ENCODE assay signal across 12 mouse cellular contexts in genomic region chr6:52234428-52235140, GRCm38 (mm10). TPM values are rescaled to one million over a fixed set of nuclear protein-coding genes. Genes with fewer than 3 reads are reported as not detected.
A peak's percentile ranks its signal among the peaks of the same experiment; 100 is the strongest.
DNase-seq lines count a peak whose midpoint lies in the region; ATAC-seq and TF ChIP-seq lines count a peak whose summit lies in the region.
"Had no signal": no experiment of that assay in that cellular context is flagged by ENCODE, and none has a peak within 500 bp of the region (broad histone marks: within the 10 kb centered on the region; RNA-seq: fewer than 3 reads in every experiment).

No protein-coding gene starts in this region.

- no peak for TF ChIP-seq CTCF in gastrocnemius, adult 2 months (IDR thresholded peaks at IDR 0.05)
- TF ChIP-seq CTCF in E14TG2a.4 (conservative IDR thresholded peaks at IDR 0.05; ENCODE audit: low read length) = no peak

- intact Hi-C loops in gastrocnemius, adult 2 months (cut with DNase I) = no loop called here

- peak; percentile 78 for DNase-seq in gastrocnemius, adult 2 months
- no peak for DNase-seq in gastrocnemius, adult 18-20 months (ENCODE audit: low spot score)
- DNase-seq in gastrocnemius, postnatal 4 days (ENCODE audit: low spot score in 2 of 2) = peak; percentile 58 to 74
- no peak for DNase-seq in embryo, embryonic 10.5 days (ENCODE audit: low spot score)
- DNase-seq in layer of hippocampus, adult 9-11 months = no peak
- DNase-seq: adrenal gland, adult 8-10 months had no signal

- H3K27me3 ChIP-seq in E14TG2a.4 (ENCODE audit: insufficient read depth, low read length) = peaks cover 96% of the 10 kb centered on the region
- peaks cover 3% of the 10 kb centered on the region; the same call in 1 of the 2 replicates for H3K27me3 ChIP-seq in limb, embryonic 12.5 days
- H3K27me3 ChIP-seq in midbrain, embryonic 16.5 days (ENCODE audit: control insufficient read depth, insufficient read depth, low read depth, low read length) = peaks cover 76% of the 10 kb centered on the region

- peak; percentile 37 for ATAC-seq in limb, embryonic 12.5 days (ENCODE audit: insufficient number of reproducible peaks, insufficient read depth, low FRiP score, low TSS enrichment, low read depth)
- no peak for ATAC-seq in midbrain, embryonic 16.5 days

- H3K9me3 ChIP-seq in E14TG2a.4 (ENCODE audit: low read length) = no peaks in the 10 kb centered on the region; the same call in 1 of the 2 replicates
- no peaks in the 10 kb centered on the region for H3K9me3 ChIP-seq in limb, embryonic 12.5 days
- no peaks in the 10 kb centered on the region for H3K9me3 ChIP-seq in midbrain, embryonic 16.5 days (replicated peaks; ENCODE audit: control insufficient read depth, low read length, poor library complexity, severe bottlenecking)

- peak overlapping the region; percentile 100 for H3K9ac ChIP-seq in limb, embryonic 12.5 days (replicated peaks)
- no peak overlapping the region for H3K9ac ChIP-seq in midbrain, embryonic 16.5 days (ENCODE audit: low read depth, low read length)

- whole genome bisulfite sequencing in limb, embryonic 12.5 days = under 1% methylated on average over 68 of the region's 68 CpGs
- under 1% methylated on average over 56 of the region's 68 CpGs for WGBS in midbrain, embryonic 16.5 days

- H3K4me2 ChIP-seq in limb, embryonic 12.5 days = peak overlapping the region; percentile 96
- H3K4me2 ChIP-seq in midbrain, embryonic 16.5 days (ENCODE audit: low read length) = no peak overlapping the region

- H3K36me3 ChIP-seq in E14TG2a.4 (ENCODE audit: insufficient read depth, low read length) = no peaks in the 10 kb centered on the region
- peaks cover 51% of the 10 kb centered on the region for H3K36me3 ChIP-seq in limb, embryonic 12.5 days
- no peaks in the 10 kb centered on the region for H3K36me3 ChIP-seq in midbrain, embryonic 16.5 days (ENCODE audit: control insufficient read depth, insufficient read depth, low read length)

- peaks cover 40% of the 10 kb centered on the region for H3K4me1 ChIP-seq in E14TG2a.4 (replicated peaks; ENCODE audit: low read depth, low read length)
- H3K4me1 ChIP-seq in limb, embryonic 12.5 days (replicated peaks) = peaks cover 24% of the 10 kb centered on the region
- H3K4me1 ChIP-seq in midbrain, embryonic 16.5 days (ENCODE audit: control insufficient read depth, insufficient read depth, low read length) = no peaks in the 10 kb centered on the region

- H3K27ac ChIP-seq in gastrocnemius, adult 2 months = peak overlapping the region; percentile 93
- peak overlapping the region; percentile 100 for H3K27ac ChIP-seq in limb, embryonic 12.5 days
- no peak overlapping the region for H3K27ac ChIP-seq in midbrain, embryonic 16.5 days (ENCODE audit: low read length)
- H3K27ac ChIP-seq: heart, adult 2 months had no signal

- H3K4me3 ChIP-seq in gastrocnemius, adult 2 months = peak overlapping the region; percentile 76
- peak overlapping the region; percentile 65 for H3K4me3 ChIP-seq in E14TG2a.4 (replicated peaks; ENCODE audit: low read length)
- H3K4me3 ChIP-seq in limb, embryonic 12.5 days (replicated peaks) = peak overlapping the region; percentile 99
- H3K4me3 ChIP-seq in midbrain, embryonic 16.5 days (ENCODE audit: low read depth, low read length) = no peak overlapping the region
- H3K4me3 ChIP-seq: heart, adult 2 months had no signal

RNA-seq across cellular contexts. Expression of gene Hoxa9, which starts 3.7 kb away (rescaled TPM):
- total RNA-seq in gastrocnemius, adult 2 months (2021) = 1 to 10 TPM; 7.5 to 8.8 TPM
- 1 to 10 TPM; 7.2 to 7.4 TPM for total RNA-seq in gastrocnemius, adult 18-20 months (2021)
- 10 to 100 TPM; 16.5 to 17.7 TPM for total RNA-seq in gastrocnemius, postnatal 4 days (2021)
- polyA plus RNA-seq in limb, embryonic 12.5 days (2016; fragmentation: Nextera tagmentation; extraction: Ambion mirVana) = 74.7 and 77.4 TPM in 2 replicates
- polyA plus RNA-seq in midbrain, embryonic 16.5 days (2015; fragmentation: Nextera tagmentation; extraction: Ambion mirVana) = not detected in 2 replicates
- total RNA-seq: heart, adult 2 months; left cerebral cortex, postnatal 25 days had no signal
- polyA plus RNA-seq: cortical plate, adult 2 months had no signal

RNA-seq across cellular contexts. Expression of gene Hoxa10, which starts 6.1 kb away (rescaled TPM):
- total RNA-seq in gastrocnemius, adult 2 months (2021) = 10 to 100 TPM; 17.4 to 17.7 TPM
- total RNA-seq in gastrocnemius, adult 18-20 months (2021) = 10 to 100 TPM; 13.7 to 15.0 TPM
- 10 to 100 TPM; 31.5 to 32.3 TPM for total RNA-seq in gastrocnemius, postnatal 4 days (2021)
- polyA plus RNA-seq in limb, embryonic 12.5 days (2016; fragmentation: Nextera tagmentation; extraction: Ambion mirVana) = 272 and 294 TPM in 2 replicates
- not detected in 2 replicates for polyA plus RNA-seq in midbrain, embryonic 16.5 days (2015; fragmentation: Nextera tagmentation; extraction: Ambion mirVana)
- total RNA-seq: heart, adult 2 months; left cerebral cortex, postnatal 25 days had no signal
- polyA plus RNA-seq: cortical plate, adult 2 months; heart, adult 2 months had no signal

RNA-seq across cellular contexts. Expression of gene Hoxa11, which starts 11.0 kb away (rescaled TPM):
- total RNA-seq in gastrocnemius, adult 2 months (2021) = 1 to 10 TPM; 1.0 to 4.3 TPM
- 1 to 10 TPM; 2.1 to 2.9 TPM for total RNA-seq in gastrocnemius, adult 18-20 months (2021)
- total RNA-seq in gastrocnemius, postnatal 4 days (2021) = 1 to 10 TPM; 6.0 to 6.6 TPM
- polyA plus RNA-seq in limb, embryonic 12.5 days (2016; fragmentation: Nextera tagmentation; extraction: Ambion mirVana) = 88.2 and 96.8 TPM in 2 replicates
- polyA plus RNA-seq in midbrain, embryonic 16.5 days (2015; fragmentation: Nextera tagmentation; extraction: Ambion mirVana) = not detected in 2 replicates
- total RNA-seq: adrenal gland, adult 8-10 months; heart, adult 2 months; left cerebral cortex, postnatal 25 days had no signal
- polyA plus RNA-seq: cortical plate, adult 2 months; heart, adult 2 months had no signal

RNA-seq across cellular contexts. Expression of gene Hoxa7, which starts 12.9 kb away (rescaled TPM):
- total RNA-seq in gastrocnemius, adult 2 months (2021) = 1 to 10 TPM; 4.7 to 5.0 TPM
- 1 to 10 TPM; 4.7 to 5.0 TPM for total RNA-seq in gastrocnemius, adult 18-20 months (2021)
- total RNA-seq in gastrocnemius, postnatal 4 days (2021) = 10 to 100 TPM; 11.2 to 12.5 TPM
- 11.7 and 13.8 TPM in 2 replicates for polyA plus RNA-seq in limb, embryonic 12.5 days (2016; fragmentation: Nextera tagmentation; extraction: Ambion mirVana)
- not detected in 2 replicates for polyA plus RNA-seq in midbrain, embryonic 16.5 days (2015; fragmentation: Nextera tagmentation; extraction: Ambion mirVana)
- total RNA-seq: left cerebral cortex, postnatal 25 days had no signal
- polyA plus RNA-seq: cortical plate, adult 2 months had no signal

RNA-seq across cellular contexts. Expression of gene Gm28308, which starts 21.4 kb away (rescaled TPM):
- under 1 TPM in 1 of 2 experiments, not detected in 1; 0.82 TPM for total RNA-seq in gastrocnemius, adult 2 months (2021)
- total RNA-seq in gastrocnemius, adult 18-20 months (2021) = under 1 TPM in 1 of 2 experiments, not detected in 1; 0.39 TPM
- under 1 TPM in 1 of 2 experiments, not detected in 1; 0.73 TPM for total RNA-seq in gastrocnemius, postnatal 4 days (2021)
- polyA plus RNA-seq in limb, embryonic 12.5 days (2016; fragmentation: Nextera tagmentation; extraction: Ambion mirVana) = 2.1 TPM in 1 of 2 replicates, not detected in the other
- polyA plus RNA-seq in midbrain, embryonic 16.5 days (2015; fragmentation: Nextera tagmentation; extraction: Ambion mirVana) = not detected in 2 replicates
- total RNA-seq: heart, adult 2 months; left cerebral cortex, postnatal 25 days had no signal
- polyA plus RNA-seq: cortical plate, adult 2 months; heart, adult 2 months had no signal

Comparison
In these comparisons a context has a peak if more than half of its experiments do, and no peak if none do; other contexts are left out.
1. DNase-seq: peak in gastrocnemius, adult 2 months (single experiment) and gastrocnemius, postnatal 4 days (2 of 2); none in gastrocnemius, adult 18-20 months (single experiment), embryo, embryonic 10.5 days (single experiment) and layer of hippocampus, adult 9-11 months (single experiment).